Mouse (Mus musculus): ENCODE measurements around the gene Crb1. TPM values are rescaled to one million over a fixed set of nuclear protein-coding genes. Genes with fewer than 3 reads are reported as not detected.

The Crb1 gene
- polyA plus RNA-seq, 1 experiment: 0.08 TPM

DNA sequence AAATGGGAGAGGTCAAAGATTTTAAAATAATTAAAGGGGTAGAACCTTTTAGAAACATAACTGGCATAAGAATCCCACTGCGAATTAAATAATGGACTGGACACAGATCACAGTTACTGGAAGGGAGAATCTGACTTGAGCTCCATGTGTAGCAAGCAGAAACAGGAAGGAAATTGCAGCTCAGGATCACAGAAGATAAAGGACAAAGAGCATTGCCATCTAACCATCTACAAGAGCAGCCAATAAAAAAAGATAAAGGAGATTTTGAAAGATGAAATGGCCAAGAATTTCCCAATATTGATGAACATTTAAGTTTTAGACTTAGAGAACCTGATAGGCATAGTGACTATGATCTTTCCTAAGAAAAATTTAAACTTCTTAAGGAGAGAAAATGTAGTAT, 112.7 kb downstream of the Crb1 start:
- no peak overlapping the region for H3K4me2 ChIP-seq (ENCODE audit: low read depth)
- no peak overlapping the region for H3ac ChIP-seq (ENCODE audit: control insufficient read depth, insufficient read length)
- TF ChIP-seq TCF12 (IDR thresholded peaks at IDR 0.05; ENCODE audit: insufficient read depth, poor library complexity, severe bottlenecking) (no peak), TCF3 (IDR thresholded peaks at IDR 0.05; ENCODE audit: insufficient read length, low read depth) (no peak)
- no peaks in the 10 kb centered on the region for H3K36me3 ChIP-seq (ENCODE audit: control insufficient read depth, insufficient read depth)
- H3K79me2 ChIP-seq (ENCODE audit: control insufficient read depth, insufficient read depth): no peaks in the 10 kb centered on the region
- no peaks in the 10 kb centered on the region for H3K27me3 ChIP-seq (ENCODE audit: control insufficient read depth, insufficient read depth, insufficient read length)
- H3K4me3 ChIP-seq: no peak overlapping the region

DNA sequence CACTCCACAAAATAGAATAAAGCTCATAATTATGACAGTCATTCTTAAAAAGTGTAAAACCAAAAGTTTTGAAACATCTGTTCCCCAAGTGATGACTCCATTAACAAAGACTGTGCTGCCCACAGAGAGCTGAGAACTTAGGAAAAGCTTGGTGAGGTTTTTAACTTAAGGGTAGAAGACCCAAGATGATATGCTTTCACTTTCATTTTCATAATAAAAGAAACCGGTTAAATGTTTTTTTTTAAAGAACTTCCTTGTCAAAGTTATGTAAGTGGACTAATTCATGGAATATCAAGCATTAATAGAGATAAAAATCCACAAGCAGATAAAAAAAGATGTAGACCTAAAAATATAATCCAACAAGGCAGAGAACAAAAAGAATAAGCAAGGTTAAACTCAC, 113.7 kb downstream of the Crb1 start:
- TF ChIP-seq POLR2A (IDR thresholded peaks at IDR 0.05; ENCODE audit: insufficient read length, low read depth) (no peak), MYOD1 (IDR thresholded peaks at IDR 0.05; ENCODE audit: control insufficient read depth in 1 of 3, insufficient read length in 2 of 3, low read depth in 2 of 3) (no peak), TCF12 (IDR thresholded peaks at IDR 0.05; ENCODE audit: insufficient read depth, poor library complexity, severe bottlenecking) (no peak), USF1 (IDR thresholded peaks at IDR 0.05; ENCODE audit: low read depth) (no peak)
- Histone ChIP-seq H3K4me2 (ENCODE audit: low read depth) (peak overlapping the region; percentile 63), H3K36me3 (ENCODE audit: control insufficient read depth, insufficient read depth) (no peaks in the 10 kb centered on the region), H3K79me2 (ENCODE audit: control insufficient read depth, insufficient read depth) (no peaks in the 10 kb centered on the region), H3ac (ENCODE audit: control insufficient read depth, insufficient read length) (no peak overlapping the region), H3K27me3 (ENCODE audit: control insufficient read depth, insufficient read depth, insufficient read length) (no peaks in the 10 kb centered on the region), H3K4me3 (no peak overlapping the region)

DNA sequence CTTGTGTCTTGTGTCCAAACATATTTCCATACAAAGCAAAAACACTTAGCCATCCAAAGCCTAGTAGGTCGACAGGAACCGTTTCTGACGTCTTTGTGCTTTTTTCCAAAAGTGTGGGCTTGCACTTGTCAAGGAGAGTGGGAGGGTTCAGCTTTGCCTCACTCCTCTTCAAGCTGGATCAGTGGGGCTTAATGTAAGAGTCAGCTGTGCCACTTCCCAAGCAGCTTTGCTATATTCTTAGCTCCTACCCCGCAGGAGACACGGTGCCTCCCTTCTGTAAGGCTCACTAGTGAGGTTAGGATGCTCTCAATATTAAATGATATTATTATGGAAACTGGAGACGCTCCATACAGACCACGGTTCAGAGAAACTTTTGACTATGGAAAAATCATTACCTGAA, 121.3 kb downstream of the Crb1 start:
- Histone ChIP-seq H3ac (ENCODE audit: control insufficient read depth, insufficient read length) (no peak overlapping the region), H3K36me3 (ENCODE audit: control insufficient read depth, insufficient read depth) (no peaks in the 10 kb centered on the region), H3K4me3 (no peak overlapping the region), H3K4me2 (ENCODE audit: low read depth) (no peak overlapping the region), H3K79me2 (ENCODE audit: control insufficient read depth, insufficient read depth) (no peaks in the 10 kb centered on the region), H3K27me3 (ENCODE audit: control insufficient read depth, insufficient read depth, insufficient read length) (no peaks in the 10 kb centered on the region)
- TF ChIP-seq MAX (IDR thresholded peaks at IDR 0.05; ENCODE audit: low read depth): no peak
- TF ChIP-seq POLR2A (IDR thresholded peaks at IDR 0.05; ENCODE audit: insufficient read length, low read depth): no peak
- no peak for TF ChIP-seq MYOG (IDR thresholded peaks at IDR 0.05; ENCODE audit: control insufficient read depth in 1 of 3, insufficient read depth in 1 of 3, insufficient read length in 2 of 3, low read depth in 2 of 3)
- no peak for TF ChIP-seq TCF12 (IDR thresholded peaks at IDR 0.05; ENCODE audit: insufficient read depth, poor library complexity, severe bottlenecking)
- no peak for TF ChIP-seq USF1 (IDR thresholded peaks at IDR 0.05; ENCODE audit: low read depth)
- no peak for TF ChIP-seq SRF (IDR thresholded peaks at IDR 0.05; ENCODE audit: control insufficient read depth, insufficient read length, low read depth)
- no peak for TF ChIP-seq E2F4 (IDR thresholded peaks at IDR 0.05; ENCODE audit: insufficient read depth)
- no peak for TF ChIP-seq TCF3 (IDR thresholded peaks at IDR 0.05; ENCODE audit: insufficient read length, low read depth)
- no peak for TF ChIP-seq REST (IDR thresholded peaks at IDR 0.05; ENCODE audit: insufficient read depth, insufficient read length)
- TF ChIP-seq POLR2AphosphoS2 (IDR thresholded peaks at IDR 0.05; ENCODE audit: insufficient read length, low read depth): no peak

DNA sequence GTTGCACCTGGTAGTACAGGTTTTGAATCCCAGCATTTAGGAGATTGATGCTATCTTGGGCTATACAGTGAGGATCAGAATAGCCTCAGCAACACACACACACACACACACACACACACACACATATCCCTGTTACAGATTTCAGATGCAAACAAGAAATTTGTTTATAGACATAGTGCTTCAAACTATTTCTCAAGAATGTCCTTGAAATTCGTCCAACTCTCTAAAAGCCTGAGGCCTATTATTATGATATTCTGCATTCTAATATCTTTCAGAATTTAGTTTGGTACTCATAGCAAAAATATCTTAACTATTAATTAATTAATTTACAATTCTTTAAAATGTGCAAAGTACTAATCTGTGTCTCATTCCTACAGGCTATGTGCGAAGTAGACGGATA, 124.9 kb downstream of the Crb1 start:
- H3K27me3 ChIP-seq (ENCODE audit: control insufficient read depth, insufficient read depth, insufficient read length): no peaks in the 10 kb centered on the region
- no peak overlapping the region for H3ac ChIP-seq (ENCODE audit: control insufficient read depth, insufficient read length)
- TF ChIP-seq REST (IDR thresholded peaks at IDR 0.05; ENCODE audit: insufficient read depth, insufficient read length): no peak
- TF ChIP-seq USF1 (IDR thresholded peaks at IDR 0.05; ENCODE audit: low read depth): no peak
- TF ChIP-seq POLR2A (IDR thresholded peaks at IDR 0.05; ENCODE audit: insufficient read length, low read depth): no peak
- TF ChIP-seq MYOD1 (IDR thresholded peaks at IDR 0.05; ENCODE audit: control insufficient read depth in 1 of 3, insufficient read length in 2 of 3, low read depth in 2 of 3): no peak
- no peak for TF ChIP-seq CEBPB (IDR thresholded peaks at IDR 0.05; ENCODE audit: insufficient read depth, poor library complexity, severe bottlenecking)
- no peak for TF ChIP-seq E2F4 (IDR thresholded peaks at IDR 0.05; ENCODE audit: insufficient read depth)
- no peaks in the 10 kb centered on the region for H3K36me3 ChIP-seq (ENCODE audit: control insufficient read depth, insufficient read depth)
- H3K79me2 ChIP-seq (ENCODE audit: control insufficient read depth, insufficient read depth): no peaks in the 10 kb centered on the region
- no peak overlapping the region for H3K4me2 ChIP-seq (ENCODE audit: low read depth)
- H3K4me3 ChIP-seq: no peak overlapping the region

DNA sequence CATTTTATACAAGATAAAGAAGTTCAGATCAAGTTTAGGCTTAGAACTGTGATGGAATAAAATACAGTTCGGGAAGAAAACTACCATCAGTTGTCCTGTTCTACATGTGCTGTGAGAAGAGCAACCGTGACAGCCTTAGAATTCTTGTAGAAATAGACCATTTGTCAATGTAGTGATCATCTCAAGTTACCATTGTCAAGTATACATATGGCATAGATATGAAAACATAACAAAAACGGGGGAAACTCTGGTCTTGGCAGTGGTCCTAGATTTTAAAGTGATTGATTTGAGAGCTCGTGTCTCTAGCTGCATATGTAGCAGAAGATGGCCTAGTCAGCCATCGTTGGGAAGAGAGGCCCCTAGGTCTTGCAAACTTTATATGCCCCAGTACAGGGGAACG, 127.7 kb downstream of the Crb1 start:
- Histone ChIP-seq H3K27me3 (ENCODE audit: control insufficient read depth, insufficient read depth, insufficient read length) (no peaks in the 10 kb centered on the region), H3K4me3 (no peak overlapping the region), H3K4me2 (ENCODE audit: low read depth) (no peak overlapping the region), H3K36me3 (ENCODE audit: control insufficient read depth, insufficient read depth) (no peaks in the 10 kb centered on the region), H3K79me2 (ENCODE audit: control insufficient read depth, insufficient read depth) (no peaks in the 10 kb centered on the region), H3ac (ENCODE audit: control insufficient read depth, insufficient read length) (no peak overlapping the region)
- no peak for TF ChIP-seq REST (IDR thresholded peaks at IDR 0.05; ENCODE audit: insufficient read depth, insufficient read length)
- no peak for TF ChIP-seq MYOG (IDR thresholded peaks at IDR 0.05; ENCODE audit: control insufficient read depth in 1 of 3, insufficient read depth in 1 of 3, insufficient read length in 2 of 3, low read depth in 2 of 3)

DNA sequence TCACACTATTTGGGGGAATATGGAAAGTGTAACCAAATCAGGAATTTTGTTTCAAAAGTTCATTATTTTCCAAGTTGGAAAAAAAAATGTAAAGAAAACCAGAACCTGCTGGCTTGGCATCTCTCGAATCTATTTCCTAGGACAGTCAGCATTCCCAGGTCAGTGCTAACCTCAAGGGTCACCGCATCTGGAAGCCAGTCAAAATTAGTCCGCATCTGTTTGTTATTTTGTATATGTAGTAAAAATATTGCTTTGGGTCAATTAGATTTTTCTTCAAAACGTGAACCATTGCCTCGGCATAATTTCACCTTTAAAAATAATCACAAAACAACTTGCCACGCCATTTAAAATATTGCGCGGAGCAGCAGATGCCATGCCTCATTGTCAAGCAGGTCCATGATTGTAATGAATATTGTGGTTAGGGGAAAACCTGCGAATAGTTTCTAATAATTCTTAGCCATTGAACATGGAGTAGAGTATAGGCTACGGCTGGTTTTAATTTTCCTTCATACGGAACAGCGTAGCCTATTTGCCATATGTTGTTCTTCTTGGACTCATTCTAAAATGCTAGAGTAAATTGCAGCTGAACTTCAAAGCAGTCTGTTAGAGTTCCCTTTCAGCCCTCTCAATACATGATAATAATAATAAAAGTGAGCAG, 130.0 kb downstream of the Crb1 start:
- no peak overlapping the region for H3ac ChIP-seq (ENCODE audit: control insufficient read depth, insufficient read length)
- H3K27me3 ChIP-seq (ENCODE audit: control insufficient read depth, insufficient read depth, insufficient read length): no peaks in the 10 kb centered on the region
- H3K4me2 ChIP-seq (ENCODE audit: low read depth): no peak overlapping the region
- TF ChIP-seq POLR2A (IDR thresholded peaks at IDR 0.05; ENCODE audit: insufficient read length, low read depth) (no peak), POLR2AphosphoS2 (IDR thresholded peaks at IDR 0.05; ENCODE audit: insufficient read length, low read depth) (no peak), MYOG (IDR thresholded peaks at IDR 0.05; ENCODE audit: control insufficient read depth in 1 of 3, insufficient read depth in 1 of 3, insufficient read length in 2 of 3, low read depth in 2 of 3) (no peak), MAX (IDR thresholded peaks at IDR 0.05; ENCODE audit: low read depth) (no peak)
- no peaks in the 10 kb centered on the region for H3K79me2 ChIP-seq (ENCODE audit: control insufficient read depth, insufficient read depth)
- H3K36me3 ChIP-seq (ENCODE audit: control insufficient read depth, insufficient read depth): no peaks in the 10 kb centered on the region
- no peak overlapping the region for H3K4me3 ChIP-seq
